Mouse (Mus musculus) midbrain, embryonic 12.5 days (tissue): ENCODE measurements at regions not wholly inside any gene's neighbourhood (a gene's known extent, or its start where the extent isn't known, plus 50 kb on each side); places are given as distances from the start of the nearest gene placed in this dataset.

Source experiments
- ATAC-seq: fragments of 200-750 bp; cut with Nextera tagmentation; 2 replicates; pipeline ENCODE4 v1.8.0; 2017; ENCODE audit warnings: low read depth, moderate TSS enrichment, moderate library complexity; ENCODE audit not compliant: low FRiP score
- H3K27ac ChIP-seq: fragments of 300-500 bp; sonication (generic); replicated peaks from 2 replicates; pipeline ENCODE4 v1.5.1; 2016; ENCODE audit warnings: mild to moderate bottlenecking
- H3K27me3 ChIP-seq: fragments of 300-500 bp; sonication (generic); 2 replicates; pipeline ENCODE4 v1.6.1; 2016; ENCODE audit warnings: mild to moderate bottlenecking
- H3K36me3 ChIP-seq: fragments of 300-500 bp; sonication (generic); 2 replicates; pipeline ENCODE4 v1.6.1; 2016
- H3K4me1 ChIP-seq: fragments of 300-500 bp; sonication (generic); 2 replicates; pipeline ENCODE4 v1.6.1; 2016
- H3K4me2 ChIP-seq: fragments of 300-500 bp; sonication (generic); replicated peaks from 2 replicates; pipeline ENCODE4 v1.6.1; 2016; ENCODE audit warnings: mild to moderate bottlenecking, moderate library complexity
- H3K4me3 ChIP-seq: fragments of 300-500 bp; sonication (generic); 2 replicates; pipeline ENCODE4 v1.5.1; 2016; ENCODE audit warnings: mild to moderate bottlenecking
- H3K9ac ChIP-seq: fragments of 300-500 bp; sonication (generic); replicated peaks from 2 replicates; pipeline ENCODE4 v1.6.1; 2016; ENCODE audit warnings: mild to moderate bottlenecking, moderate library complexity
- H3K9me3 ChIP-seq: fragments of 300-500 bp; sonication (generic); 2 replicates; pipeline ENCODE4 v1.6.1; 2016; ENCODE audit warnings: mild to moderate bottlenecking
- WGBS: fragments of 180-500 bp; shearing (Covaris S2); methylation state at CpG from one replicate; pipeline ENCODE4 v1.1.7; 2016; 5-methylcytosine and 5-hydroxymethylcytosine counted together

DNA sequence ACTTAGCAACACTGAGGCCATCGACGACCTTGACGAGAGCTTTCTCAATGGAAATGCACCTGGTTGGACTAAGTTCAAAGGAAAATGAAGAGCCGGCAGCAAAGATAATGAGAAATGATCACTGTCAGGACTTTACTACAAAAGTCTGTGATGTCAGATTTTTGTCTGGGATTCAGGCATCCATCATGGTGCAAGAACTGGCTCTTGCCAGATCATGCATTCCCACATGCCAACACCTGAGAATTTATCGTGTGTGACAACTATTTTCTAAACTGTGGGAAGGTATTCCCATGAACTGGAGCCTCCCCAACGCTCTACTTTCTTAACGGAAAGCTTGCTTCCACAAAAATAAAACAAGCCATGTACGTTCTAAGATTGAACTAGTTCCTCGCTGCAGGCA, 58.1 kb downstream of the Irx6 start:
- no peak overlapping the region for H3K9ac ChIP-seq
- peaks cover 33% of the 10 kb centered on the region for H3K27me3 ChIP-seq

DNA sequence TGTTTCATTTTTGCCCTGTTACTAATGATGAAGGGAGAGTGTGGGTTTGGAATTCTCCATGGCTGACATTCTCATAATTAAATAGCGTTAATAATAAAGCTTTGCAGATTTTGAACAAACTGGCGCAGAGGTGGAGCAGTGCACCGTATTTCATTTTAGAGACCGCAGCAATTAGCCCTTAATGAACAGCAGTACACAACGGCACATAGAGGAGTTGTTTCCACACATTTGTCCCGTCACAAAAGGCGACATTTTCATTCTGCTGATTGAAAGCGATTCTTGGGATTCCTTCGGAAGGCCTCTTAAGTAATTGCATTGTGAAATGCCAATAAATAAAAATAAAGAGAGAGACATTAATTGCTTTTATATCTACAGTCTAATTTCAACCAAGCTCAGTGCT, 61.6 kb downstream of the Irx6 start:
- peaks cover 21% of the 10 kb centered on the region; the same call in 1 of the 2 replicates for H3K4me1 ChIP-seq
- no peak overlapping the region for H3K27ac ChIP-seq
- H3K9me3 ChIP-seq: no peaks in the 10 kb centered on the region
- WGBS: 81% methylated on average over 9 of the region's 9 CpGs
- no peak for ATAC-seq
- peaks cover 34% of the 10 kb centered on the region for H3K27me3 ChIP-seq
- H3K4me3 ChIP-seq: no peak overlapping the region
- H3K4me2 ChIP-seq: no peak overlapping the region
- no peak overlapping the region for H3K9ac ChIP-seq
- no peaks in the 10 kb centered on the region for H3K36me3 ChIP-seq

More for the DNA sequence above, 58.1 kb downstream of the Irx6 start:
- H3K36me3 ChIP-seq: no peaks in the 10 kb centered on the region
- H3K4me1 ChIP-seq: 0 out of 2 replicates have a peak, but pooled peaks cover 6% of the 10 kb centered on the region
- no peak for ATAC-seq
- no peak overlapping the region for H3K27ac ChIP-seq
- H3K9me3 ChIP-seq: no peaks in the 10 kb centered on the region
- H3K4me2 ChIP-seq: no peak overlapping the region
- no peak overlapping the region for H3K4me3 ChIP-seq
- WGBS: 92% methylated on average over 9 of the region's 9 CpGs

DNA sequence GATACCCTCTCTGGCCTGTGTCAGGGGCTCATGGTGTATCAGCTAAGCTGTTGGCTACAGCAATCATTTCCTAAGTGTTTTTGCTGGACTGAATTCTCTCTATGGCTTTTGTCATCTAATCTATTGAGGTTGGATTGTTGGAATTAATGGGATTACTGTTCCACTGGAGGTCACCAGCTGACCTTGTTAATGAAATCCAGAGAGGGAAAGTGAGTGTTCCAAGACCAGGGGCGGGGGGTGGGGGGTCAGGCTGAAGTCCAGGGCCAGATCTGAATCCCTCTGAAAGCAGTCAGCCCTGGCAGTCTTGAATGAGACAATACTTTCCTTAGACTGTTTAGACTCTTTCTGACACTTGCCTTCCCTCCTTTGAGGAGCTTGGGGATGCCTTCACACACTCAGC, 64.0 kb downstream of the Irx6 start:
- H3K9ac ChIP-seq: no peak overlapping the region
- WGBS: 0% methylated on average over 1 of the region's 1 CpGs
- no peaks in the 10 kb centered on the region for H3K9me3 ChIP-seq
- H3K4me3 ChIP-seq: no peak overlapping the region
- ATAC-seq: no peak
- no peak overlapping the region for H3K4me2 ChIP-seq
- H3K4me1 ChIP-seq: peaks cover 35% of the 10 kb centered on the region
- peaks cover 46% of the 10 kb centered on the region for H3K27me3 ChIP-seq
- no peak overlapping the region for H3K27ac ChIP-seq
- H3K36me3 ChIP-seq: no peaks in the 10 kb centered on the region

DNA sequence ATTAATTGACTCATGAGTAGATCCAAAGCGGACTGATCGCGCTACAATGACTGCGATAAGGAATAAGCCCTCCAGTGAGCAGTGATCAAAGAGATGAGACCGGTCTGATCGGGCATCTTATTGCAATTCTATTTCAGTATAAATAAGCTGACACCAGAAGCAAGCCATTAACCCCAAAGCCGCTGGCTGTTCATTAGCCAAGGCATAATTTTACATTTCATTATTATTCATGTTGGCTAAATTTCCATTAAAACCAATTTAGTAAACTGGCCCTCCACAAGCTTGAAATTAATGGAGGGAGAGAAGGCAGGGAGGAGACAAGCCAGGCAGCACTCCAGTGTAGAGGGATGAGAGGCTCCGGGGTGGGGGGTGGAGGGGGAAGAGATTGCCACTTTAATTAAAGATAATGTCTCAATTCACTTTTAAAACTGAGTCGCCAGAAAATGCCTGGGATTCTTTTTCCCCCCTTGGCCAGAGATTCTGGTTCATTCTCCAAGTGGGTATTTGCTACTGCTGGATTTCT, 66.3 kb downstream of the Irx6 start:
- ATAC-seq: no peak
- Histone ChIP-seq H3K4me1 (peaks cover 43% of the 10 kb centered on the region), H3K27ac (no peak overlapping the region), H3K4me3 (no peak overlapping the region), H3K27me3 (peaks cover 38% of the 10 kb centered on the region), H3K4me2 (no peak overlapping the region), H3K9ac (no peak overlapping the region), H3K9me3 (no peaks in the 10 kb centered on the region), H3K36me3 (no peaks in the 10 kb centered on the region)
- WGBS: 56% methylated on average over 9 of the region's 9 CpGs

DNA sequence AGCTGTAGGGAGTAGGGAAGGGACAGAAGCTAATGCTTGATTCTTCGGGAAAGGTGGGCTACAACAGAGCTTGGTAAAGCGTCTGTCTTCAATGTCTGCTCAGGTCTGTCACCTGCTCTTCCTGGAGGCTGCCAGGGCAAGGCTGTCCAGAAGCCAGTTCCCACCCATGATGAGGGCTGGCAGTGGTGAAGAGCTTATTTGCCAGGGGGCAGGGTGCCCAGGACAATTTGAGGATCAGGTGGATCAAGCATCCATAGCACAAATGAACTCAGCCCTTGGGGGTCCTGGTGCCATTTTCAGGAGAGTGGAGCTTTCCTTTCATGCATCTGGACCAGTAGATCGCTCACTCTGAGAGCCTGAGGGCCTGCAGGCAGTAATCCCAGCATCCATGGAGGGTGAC, 67.7 kb downstream of the Irx6 start:
- H3K27me3 ChIP-seq: peaks cover 36% of the 10 kb centered on the region
- no peaks in the 10 kb centered on the region for H3K36me3 ChIP-seq
- no peaks in the 10 kb centered on the region for H3K9me3 ChIP-seq
- H3K4me2 ChIP-seq: no peak overlapping the region
- H3K9ac ChIP-seq: no peak overlapping the region
- no peak overlapping the region for H3K4me3 ChIP-seq
- 88% methylated on average over 3 of the region's 3 CpGs for WGBS
- H3K4me1 ChIP-seq: peaks cover 42% of the 10 kb centered on the region
- peak overlapping the region; percentile 66; the same call in 1 of the 2 replicates for H3K27ac ChIP-seq
- ATAC-seq: no peak

DNA sequence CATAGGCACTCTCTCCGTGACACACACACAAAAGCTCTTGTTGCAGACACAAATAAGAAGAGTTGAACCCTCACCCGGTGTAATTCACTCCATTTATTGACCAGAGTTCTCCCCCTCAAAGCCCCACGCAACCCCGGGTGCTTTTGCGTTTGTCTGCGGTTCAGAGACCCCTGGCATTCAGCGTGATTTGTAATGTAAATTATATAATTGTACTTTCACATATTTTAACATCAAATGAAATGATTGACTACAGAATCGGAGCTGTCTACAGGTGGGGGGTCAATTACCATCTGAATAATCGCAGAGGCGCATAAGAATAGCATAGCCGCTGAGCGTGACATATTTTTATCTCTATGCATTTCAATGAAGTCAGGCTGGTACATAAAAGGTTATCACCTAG, 69.0 kb downstream of the Irx6 start:
- H3K36me3 ChIP-seq: no peaks in the 10 kb centered on the region
- peaks cover 33% of the 10 kb centered on the region for H3K27me3 ChIP-seq
- 11% methylated on average over 12 of the region's 12 CpGs for WGBS
- peak overlapping the region; percentile 66 for H3K27ac ChIP-seq
- H3K4me1 ChIP-seq: peaks cover 45% of the 10 kb centered on the region
- H3K4me3 ChIP-seq: no peak overlapping the region
- no peak overlapping the region for H3K9ac ChIP-seq
- no peaks in the 10 kb centered on the region for H3K9me3 ChIP-seq
- peak; percentile 69 for ATAC-seq
- H3K4me2 ChIP-seq: peak overlapping the region; percentile 21

DNA sequence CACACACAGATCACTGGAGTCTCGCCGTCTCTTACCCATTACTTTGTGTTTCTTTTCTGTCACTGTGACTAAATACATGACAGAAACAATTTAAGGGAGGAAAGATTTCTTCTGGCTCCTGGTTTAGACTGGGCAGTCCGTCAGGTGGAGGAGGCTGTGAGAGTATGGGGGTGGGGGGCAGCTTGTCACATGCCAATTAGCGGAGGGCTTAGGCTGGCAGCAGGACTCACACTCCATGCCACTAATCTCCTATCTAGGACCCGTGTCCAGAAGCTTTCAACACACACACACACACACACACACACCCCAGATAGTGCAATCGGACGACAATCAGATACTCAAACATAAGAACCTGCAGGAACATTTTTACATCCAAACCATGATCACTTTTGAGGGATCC, 73.0 kb downstream of the Irx6 start:
- Histone ChIP-seq H3K36me3 (no peaks in the 10 kb centered on the region), H3K4me1 (peaks cover 36% of the 10 kb centered on the region), H3K9me3 (no peaks in the 10 kb centered on the region), H3K4me3 (no peak overlapping the region), H3K4me2 (0 out of 2 replicates have a peak overlapping the region, but pooled peaks have one; percentile 17), H3K27me3 (peaks cover 23% of the 10 kb centered on the region), H3K27ac (no peak overlapping the region), H3K9ac (no peak overlapping the region)
- 46% methylated on average over 7 of the region's 7 CpGs for WGBS
- 0 out of 2 replicates have a peak, but pooled peaks have one; percentile 31 for ATAC-seq

DNA sequence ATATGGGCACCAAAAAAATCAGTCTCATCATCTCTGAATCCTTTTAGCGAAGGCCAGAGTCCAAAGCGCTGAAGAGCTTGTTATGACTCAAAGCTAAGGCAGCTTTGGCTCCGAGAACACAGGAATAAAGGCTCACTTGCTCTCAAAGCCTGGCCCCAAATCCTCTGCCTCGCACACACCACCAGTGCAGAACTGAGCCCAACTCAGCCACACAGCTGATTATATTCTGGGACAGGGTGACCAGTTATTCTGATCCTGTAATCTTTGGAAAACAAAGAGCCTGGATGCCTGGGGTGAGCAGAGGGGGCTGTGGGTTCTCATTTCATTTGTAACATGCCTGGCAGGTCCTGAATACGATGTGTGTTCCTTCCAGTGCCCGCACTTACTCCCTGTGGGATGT, 73.9 kb downstream of the Irx6 start:
- Histone ChIP-seq H3K4me1 (peaks cover 27% of the 10 kb centered on the region), H3K4me3 (no peak overlapping the region), H3K27me3 (peaks cover 20% of the 10 kb centered on the region), H3K9ac (no peak overlapping the region), H3K9me3 (no peaks in the 10 kb centered on the region), H3K4me2 (peak overlapping the region; percentile 17; the same call in 1 of the 2 replicates), H3K27ac (peak overlapping the region; percentile 16; the same call in 1 of the 2 replicates), H3K36me3 (no peaks in the 10 kb centered on the region)
- WGBS: 30% methylated on average over 6 of the region's 6 CpGs
- no peak for ATAC-seq

DNA sequence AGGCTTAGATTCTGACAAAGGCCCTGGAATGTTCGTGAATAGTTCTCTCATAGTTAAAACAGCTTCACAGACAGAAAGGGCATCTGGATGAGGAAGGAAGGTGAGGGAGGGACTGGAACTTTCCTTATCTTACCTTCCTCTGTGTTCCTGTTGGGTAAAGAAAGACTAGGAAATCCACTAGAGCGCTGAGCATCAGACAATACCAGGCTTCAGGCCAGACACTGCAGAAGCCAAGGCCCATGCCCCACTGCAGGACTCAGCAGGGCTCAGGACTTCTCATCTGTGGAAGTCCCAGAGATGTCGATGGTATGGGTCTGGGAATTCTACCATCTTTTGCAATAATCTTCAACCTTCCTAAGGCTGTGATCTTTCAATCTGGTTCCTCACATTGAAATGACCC, 67.2 kb upstream of the Mmp2 start:
- Histone ChIP-seq H3K36me3 (no peaks in the 10 kb centered on the region), H3K9ac (no peak overlapping the region), H3K9me3 (no peaks in the 10 kb centered on the region), H3K4me3 (no peak overlapping the region), H3K4me2 (no peak overlapping the region), H3K27ac (no peak overlapping the region), H3K4me1 (peaks cover 10% of the 10 kb centered on the region), H3K27me3 (peaks cover 12% of the 10 kb centered on the region; the same call in 1 of the 2 replicates)
- no peak for ATAC-seq
- WGBS: 86% methylated on average over 3 of the region's 3 CpGs

DNA sequence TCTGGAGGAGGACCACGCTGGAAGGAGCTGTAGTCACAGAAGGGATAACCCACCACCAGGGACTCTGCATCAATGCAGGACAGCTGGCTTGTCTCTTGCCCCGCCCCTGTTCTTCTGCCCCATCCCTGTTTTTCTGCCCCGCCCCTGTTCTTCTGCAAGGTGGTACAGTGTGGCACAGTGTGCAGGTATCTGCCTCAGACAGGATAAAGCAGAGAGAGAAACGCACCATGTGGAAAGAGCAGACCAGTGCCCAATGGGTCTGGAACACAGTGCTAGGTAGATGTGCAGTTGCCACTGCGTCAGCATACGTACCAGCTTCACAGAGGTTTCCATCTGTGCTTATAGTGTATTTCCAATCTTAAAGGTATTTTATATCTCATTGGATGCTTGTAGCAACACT, 66.2 kb upstream of the Mmp2 start:
- H3K27me3 ChIP-seq: peaks cover 12% of the 10 kb centered on the region; the same call in 1 of the 2 replicates
- H3K36me3 ChIP-seq: no peaks in the 10 kb centered on the region
- 92% methylated on average over 6 of the region's 6 CpGs for WGBS
- no peak for ATAC-seq
- H3K4me3 ChIP-seq: no peak overlapping the region
- H3K4me2 ChIP-seq: no peak overlapping the region
- peaks cover 10% of the 10 kb centered on the region for H3K4me1 ChIP-seq
- H3K9me3 ChIP-seq: no peaks in the 10 kb centered on the region
- no peak overlapping the region for H3K9ac ChIP-seq
- H3K27ac ChIP-seq: no peak overlapping the region

DNA sequence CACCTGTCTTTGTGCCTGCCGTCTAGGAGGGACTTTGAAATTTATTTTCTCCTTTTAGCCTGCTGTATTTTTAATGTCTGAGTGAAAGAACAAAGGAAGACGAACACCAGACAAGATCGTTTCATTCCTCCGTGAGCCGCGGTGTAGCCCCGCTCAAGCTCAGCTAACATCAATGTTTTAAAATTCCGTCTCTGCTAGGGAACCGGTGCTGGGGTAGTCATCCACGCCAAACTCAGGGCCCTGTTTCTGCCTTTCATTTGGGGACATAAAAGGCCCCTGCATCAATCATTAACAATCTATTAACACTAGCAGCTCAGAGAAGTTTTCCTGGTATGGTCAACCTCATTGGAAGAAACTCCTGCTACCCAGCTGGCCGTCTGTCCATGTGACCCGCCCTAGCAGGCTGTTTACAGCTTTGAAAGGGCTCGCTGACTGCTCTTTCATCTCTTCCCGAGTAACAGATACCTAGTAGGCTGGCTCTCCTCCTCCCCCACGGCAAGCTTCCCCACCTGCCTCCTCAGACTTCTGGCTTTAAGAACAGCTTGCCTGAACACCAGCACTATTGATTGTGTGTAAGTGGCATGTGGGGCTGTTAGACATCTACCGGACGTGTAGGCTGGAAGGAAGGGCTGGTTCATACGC, 65.0 kb upstream of the Mmp2 start:
- 20% methylated on average over 18 of the region's 18 CpGs for WGBS
- H3K4me1 ChIP-seq: peaks cover 10% of the 10 kb centered on the region
- H3K27me3 ChIP-seq: peaks cover 12% of the 10 kb centered on the region; the same call in 1 of the 2 replicates
- H3K4me2 ChIP-seq: peak overlapping the region; percentile 13
- no peak overlapping the region for H3K4me3 ChIP-seq
- no peak overlapping the region; the same call in 1 of the 2 replicates for H3K9ac ChIP-seq
- no peak for ATAC-seq
- no peak overlapping the region for H3K27ac ChIP-seq
- H3K9me3 ChIP-seq: no peaks in the 10 kb centered on the region
- H3K36me3 ChIP-seq: no peaks in the 10 kb centered on the region

DNA sequence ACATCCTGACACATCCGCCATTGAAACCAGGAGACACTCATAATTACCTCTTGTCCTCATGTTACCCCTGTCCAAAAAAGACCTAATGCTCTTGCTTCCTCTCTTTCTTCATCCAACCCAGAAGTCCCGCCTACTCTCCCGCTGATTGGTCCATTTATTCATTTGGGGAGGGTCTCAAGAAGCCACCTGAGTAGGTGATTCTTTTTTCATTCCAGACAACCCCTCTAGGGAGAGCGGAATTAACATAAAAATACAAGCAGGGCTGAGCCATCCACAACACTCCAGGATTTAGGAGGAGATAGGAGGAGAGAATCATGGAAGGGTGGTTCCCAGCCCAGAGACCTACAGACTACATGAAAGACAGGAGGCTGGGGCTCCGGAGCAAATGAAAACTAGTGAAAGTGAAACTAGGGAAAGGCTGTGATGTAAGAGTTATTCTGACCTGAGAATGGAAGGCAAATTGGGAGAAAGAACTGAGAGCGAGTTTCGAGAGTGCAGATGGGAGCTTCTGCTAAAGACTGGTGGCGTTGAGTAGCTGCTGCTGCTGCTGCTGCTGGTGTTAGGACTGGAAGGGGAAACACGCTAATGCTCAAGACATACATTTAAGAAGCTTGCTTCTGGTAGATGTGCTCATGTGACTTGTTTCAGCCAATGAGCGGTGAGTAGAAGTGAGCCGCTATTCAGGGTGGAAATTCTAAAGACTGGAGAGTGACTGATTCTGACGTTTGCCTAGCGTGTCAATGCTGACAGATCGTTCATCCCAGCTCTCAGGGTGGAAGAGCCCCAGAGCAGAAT, 55.0 kb upstream of the Mmp2 start:
- no peak overlapping the region for H3K27ac ChIP-seq
- H3K4me1 ChIP-seq: 0 out of 2 replicates have a peak, but pooled peaks cover 3% of the 10 kb centered on the region
- no peaks in the 10 kb centered on the region for H3K27me3 ChIP-seq
- no peak for ATAC-seq
- H3K9ac ChIP-seq: no peak overlapping the region
- no peak overlapping the region for H3K4me3 ChIP-seq
- no peaks in the 10 kb centered on the region for H3K36me3 ChIP-seq
- no peak overlapping the region for H3K4me2 ChIP-seq
- 63% methylated on average over 14 of the region's 14 CpGs for WGBS
- H3K9me3 ChIP-seq: no peaks in the 10 kb centered on the region
